Comparison of ENCODE assay signal across 8 mouse cellular contexts in genomic region chr9:13245481-13245880, GRCm38 (mm10). TPM values are rescaled to one million over a fixed set of nuclear protein-coding genes. Genes with fewer than 3 reads are reported as not detected.
DNase-seq lines count a peak whose midpoint lies in the region; ATAC-seq and TF ChIP-seq lines count a peak whose summit lies in the region.

TSS of gene Jrkl (minus strand) at chr9:13245829.

- H3K4me2 ChIP-seq in CH12.LX (ENCODE audit: insufficient read depth, low read depth, poor library complexity, severe bottlenecking), result peak within 1 kb of the TSS; percentile 100
- peak within 1 kb of the TSS; percentile 57 for H3K4me2 ChIP-seq in lung, embryonic 14.5 days
- H3K4me2 ChIP-seq in neural tube, embryonic 14.5 days (ENCODE audit: low read depth, low read length), result peak within 1 kb of the TSS; percentile 68

- H3K27me3 ChIP-seq in CH12.LX (replicated peaks), result no peaks in the 10 kb centered on the region
- no peaks in the 10 kb centered on the region for H3K27me3 ChIP-seq in forebrain, embryonic 10.5 days (ENCODE audit: poor library complexity, severe bottlenecking)
- no peaks in the 10 kb centered on the region for H3K27me3 ChIP-seq in lung, embryonic 14.5 days (ENCODE audit: insufficient read depth, low read length)
- H3K27me3 ChIP-seq in neural tube, embryonic 14.5 days (ENCODE audit: control insufficient read depth, insufficient read depth, low read length), result no peaks in the 10 kb centered on the region

- H3K27ac ChIP-seq in CH12.LX (ENCODE audit: insufficient read depth, low read depth), result peak within 1 kb of the TSS; percentile 69
- H3K27ac ChIP-seq in forebrain, embryonic 10.5 days, result peak within 1 kb of the TSS; percentile 91
- H3K27ac ChIP-seq in lung, embryonic 14.5 days (ENCODE audit: low read depth), result peak within 1 kb of the TSS; percentile 47; the same call in 1 of the 2 replicates
- H3K27ac ChIP-seq in neural tube, embryonic 14.5 days (ENCODE audit: low read depth, low read length), result no peak within 1 kb of the TSS

- no peak for TF ChIP-seq RAD21 in CH12.LX (IDR thresholded peaks at IDR 0.05; ENCODE audit: low read depth, low read length)

- TF ChIP-seq EP300 in CH12.LX (IDR thresholded peaks at IDR 0.05; ENCODE audit: low read length), result no peak

- H3K9ac ChIP-seq in CH12.LX (ENCODE audit: insufficient read depth, low read depth), result peak within 1 kb of the TSS; percentile 95
- H3K9ac ChIP-seq in lung, embryonic 14.5 days, result peak within 1 kb of the TSS; percentile 51
- peak within 1 kb of the TSS; percentile 42; the same call in 1 of the 2 replicates for H3K9ac ChIP-seq in neural tube, embryonic 14.5 days (replicated peaks; ENCODE audit: low read depth, low read length)

- peak within 1 kb of the TSS; percentile 54 to 95 (median 73) for H3K4me3 ChIP-seq in CH12.LX (replicated peaks in 1 of 3; ENCODE audit: low read depth in 2 of 3, low read length in 2 of 3, poor library complexity in 1 of 3)
- H3K4me3 ChIP-seq in forebrain, embryonic 10.5 days, result peak within 1 kb of the TSS; percentile 64
- H3K4me3 ChIP-seq in lung, embryonic 14.5 days (ENCODE audit: low read depth, low read length), result peak within 1 kb of the TSS; percentile 42
- H3K4me3 ChIP-seq in neural tube, embryonic 14.5 days (ENCODE audit: low read depth, low read length), result peak within 1 kb of the TSS; percentile 43

- peak; percentile 41 for DNase-seq in CH12.LX (ENCODE audit: extremely low read depth)
- peak; percentile 61 for DNase-seq in brain, embryonic 14.5 days (ENCODE audit: low read depth)
- DNase-seq in forebrain, embryonic 10.5 days (ENCODE audit: extremely low spot score, low spot score), result peak; percentile 22
- peak; percentile 3 for DNase-seq in heart, postnatal 25 days (ENCODE audit: low spot score)
- DNase-seq in layer of hippocampus, adult 11-12 months (ENCODE audit: low spot score), result peak; percentile 28
- DNase-seq in lung, embryonic 14.5 days, result peak; percentile 49
- DNase-seq in testis, postnatal 14 days (ENCODE audit: low spot score), result peak; percentile 31

- dilution Hi-C loops in CH12.LX (cut with MboI; ENCODE audit: extremely low pct_ligation_motif_present, extremely low pct_unique_long_range_greater_than_20kb, low sequenced_read_pairs), result no loop called here

- H3K36me3 ChIP-seq in CH12.LX (replicated peaks in 1 of 2; ENCODE audit: control insufficient read depth in 1 of 2, insufficient read depth in 1 of 2, low read length in 1 of 2), result no peaks in the 10 kb centered on the region
- H3K36me3 ChIP-seq in forebrain, embryonic 10.5 days (replicated peaks), result peaks cover 6% of the 10 kb centered on the region
- H3K36me3 ChIP-seq in lung, embryonic 14.5 days (ENCODE audit: insufficient read depth), result no peaks in the 10 kb centered on the region
- no peaks in the 10 kb centered on the region for H3K36me3 ChIP-seq in neural tube, embryonic 14.5 days (ENCODE audit: control insufficient read depth, insufficient read depth, low read length)

- intact Hi-C loops in heart, postnatal 25 days (cut with DNase I), result loop anchor here (5.0 kb wide), 1 partner anchor 52 kb away; the partner anchor contains the start of gene Maml2

- no peaks in the 10 kb centered on the region for H3K9me3 ChIP-seq in CH12.LX (replicated peaks; ENCODE audit: low read length)
- H3K9me3 ChIP-seq in forebrain, embryonic 10.5 days, result peaks cover 4% of the 10 kb centered on the region; the same call in 1 of the 2 replicates
- H3K9me3 ChIP-seq in lung, embryonic 14.5 days (ENCODE audit: low read depth, low read length), result no peaks in the 10 kb centered on the region
- no peaks in the 10 kb centered on the region for H3K9me3 ChIP-seq in neural tube, embryonic 14.5 days (ENCODE audit: control insufficient read depth, low read length)

- in situ Hi-C loops in CH12.LX (cut with MboI; ENCODE audit: low pct_ligation_motif_present, low pct_unique_long_range_greater_than_20kb, low sequenced_read_pairs), result no loop called here

- peaks cover 0 to 11% of the 10 kb centered on the region in 2 experiments; a peak in 1 of 4 replicates for H3K4me1 ChIP-seq in CH12.LX (ENCODE audit: control insufficient read depth in 1 of 2, insufficient read depth in 2 of 2)
- peaks cover 26% of the 10 kb centered on the region for H3K4me1 ChIP-seq in forebrain, embryonic 10.5 days
- peaks cover 13% of the 10 kb centered on the region; the same call in 1 of the 2 replicates for H3K4me1 ChIP-seq in lung, embryonic 14.5 days (ENCODE audit: insufficient read depth)
- peaks cover 22% of the 10 kb centered on the region; the same call in 1 of the 2 replicates for H3K4me1 ChIP-seq in neural tube, embryonic 14.5 days (ENCODE audit: control insufficient read depth, insufficient read depth, low read length)

- no peak for ATAC-seq in lung, embryonic 14.5 days (ENCODE audit: insufficient read depth)
- peak; percentile 25 for ATAC-seq in neural tube, embryonic 14.5 days (ENCODE audit: low read depth)

- TF ChIP-seq POLR2A in CH12.LX (IDR thresholded peaks at IDR 0.05; ENCODE audit: low read depth, low read length), result no peak
- TF ChIP-seq POLR2A in brain, embryonic 14.5 days (IDR thresholded peaks at IDR 0.05; ENCODE audit: borderline replicate concordance, extremely low read depth, insufficient read depth, insufficient read length, poor library complexity, severe bottlenecking), result no peak

- TF ChIP-seq CTCF in CH12.LX (conservative IDR thresholded peaks at IDR 0.05 in 1 of 2, IDR thresholded peaks at IDR 0.05 in 1 of 2; ENCODE audit: low read depth in 2 of 2, low read length in 2 of 2), result no peak
- no peak for TF ChIP-seq CTCF in brain, embryonic 14.5 days (IDR thresholded peaks at IDR 0.05; ENCODE audit: borderline replicate concordance, extremely low read depth, insufficient read depth, insufficient read length)
- TF ChIP-seq CTCF in lung, embryonic 14.5 days (IDR thresholded peaks at IDR 0.05; ENCODE audit: low read depth), result no peak

- 9% methylated on average over 10 of the region's 10 CpGs for WGBS in forebrain, embryonic 10.5 days
- WGBS in lung, embryonic 14.5 days, result 6% methylated on average over 10 of the region's 10 CpGs
- 7% methylated on average over 10 of the region's 10 CpGs for WGBS in neural tube, embryonic 14.5 days

- H3K79me2 ChIP-seq in CH12.LX (replicated peaks; ENCODE audit: control insufficient read depth, extremely low read depth, insufficient read depth, poor library complexity, severe bottlenecking), result peaks cover 13% of the 10 kb centered on the region

TF ChIP-seq in CH12.LX, 34 proteins besides CTCF, POLR2A, EP300 and RAD21:
- TF ChIP-seq ETS1 (conservative IDR thresholded peaks at IDR 0.05; ENCODE audit: low read depth, low read length) (no peak), ZKSCAN1 (IDR thresholded peaks at IDR 0.05; ENCODE audit: borderline replicate concordance, low read depth, low read length) (no peak), SMC3 (IDR thresholded peaks at IDR 0.05; ENCODE audit: low read depth, low read length) (no peak), GABPA (IDR thresholded peaks at IDR 0.05; ENCODE audit: insufficient replicate concordance, low read depth, low read length) (no peak), ELF1 (IDR thresholded peaks at IDR 0.05; ENCODE audit: low read depth, low read length) (no peak), JUN (IDR thresholded peaks at IDR 0.05; ENCODE audit: insufficient read depth, low read depth, low read length) (no peak), ZNF384 (IDR thresholded peaks at IDR 0.05; ENCODE audit: low read depth, low read length) (no peak), HCFC1 (IDR thresholded peaks at IDR 0.05; ENCODE audit: low read depth, low read length) (0 out of 2 replicates have a peak, but pooled peaks have one; percentile 25), POLR2AphosphoS2 (IDR thresholded peaks at IDR 0.05; ENCODE audit: low read depth, low read length) (no peak), SIN3A (IDR thresholded peaks at IDR 0.05; ENCODE audit: low read length) (peak; percentile 68; the same call in 1 of the 2 replicates), MXI1 (IDR thresholded peaks at IDR 0.05; ENCODE audit: low read depth, low read length) (0 out of 2 replicates have a peak, but pooled peaks have one; percentile 48)

RNA-seq across cellular contexts. Expression of gene Jrkl, which starts in this region (rescaled TPM):
- 2.3 and 2.4 TPM in 2 replicates for total RNA-seq in CH12.LX (2012; rRNA removed)
- total RNA-seq in CH12.LX (2014; rRNA removed), result 3.7 and 4.2 TPM in 2 replicates
- polyA plus RNA-seq in CH12.LX (2012; ENCODE audit: insufficient read length, low read depth), result 2.5 and 3.1 TPM in 2 replicates
- polyA plus RNA-seq in brain, embryonic 14.5 days (2012; rRNA removed), result 5.9 and 6.2 TPM in 2 replicates
- 7.1 and 8.4 TPM in 2 replicates for polyA plus RNA-seq in forebrain, embryonic 10.5 days (2016; fragmentation: Nextera tagmentation; extraction: Ambion mirVana)
- total RNA-seq in heart, postnatal 25 days (2021), result 1 to 10 TPM; 6.5 to 7.0 TPM
- polyA plus RNA-seq in lung, embryonic 14.5 days (2014; fragmentation: Nextera tagmentation; extraction: Ambion mirVana), result 8.0 and 9.3 TPM in 2 replicates
- polyA plus RNA-seq in neural tube, embryonic 14.5 days (2014; fragmentation: Nextera tagmentation; extraction: Ambion mirVana), result 9.1 and 11.7 TPM in 2 replicates

Comparison
In these comparisons a context has a peak if more than half of its experiments do, and no peak if none do; other contexts are left out.
1. DNase-seq: peak in every context shown above with its lines; median percentile 61 in brain, embryonic 14.5 days; 49 in lung, embryonic 14.5 days; 41 in CH12.LX; 31 in testis, postnatal 14 days; 28 in layer of hippocampus, adult 11-12 months; 22 in forebrain, embryonic 10.5 days; 3 in heart, postnatal 25 days.
2. H3K9ac ChIP-seq: peak in every context shown above with its lines; median percentile 95 in CH12.LX; 51 in lung, embryonic 14.5 days; 42 in neural tube, embryonic 14.5 days.